Mouse (Mus musculus) urinary bladder, postnatal 4 days (tissue): ENCODE data around the gene Synrg.
A peak's percentile ranks its signal among the peaks of the same experiment; 100 is the strongest.

Experiments used
- DNase-seq, 2 experiments: peaks; one replicate each; pipeline ENCODE4 v3.0.0; 2021 to 2022; ENCODE audit warnings: low spot score in 2 of 2

Gene Synrg

GRCm38 (mm10) chr11:84040621-84041020 is 76.4 kb downstream of the Synrg start:
- DNase-seq, result no peak

- DNase-seq, result no peak
Measured at GRCm38 (mm10) chr11:84042808-84043762, 78.9 kb downstream of the Synrg start.

DNA sequence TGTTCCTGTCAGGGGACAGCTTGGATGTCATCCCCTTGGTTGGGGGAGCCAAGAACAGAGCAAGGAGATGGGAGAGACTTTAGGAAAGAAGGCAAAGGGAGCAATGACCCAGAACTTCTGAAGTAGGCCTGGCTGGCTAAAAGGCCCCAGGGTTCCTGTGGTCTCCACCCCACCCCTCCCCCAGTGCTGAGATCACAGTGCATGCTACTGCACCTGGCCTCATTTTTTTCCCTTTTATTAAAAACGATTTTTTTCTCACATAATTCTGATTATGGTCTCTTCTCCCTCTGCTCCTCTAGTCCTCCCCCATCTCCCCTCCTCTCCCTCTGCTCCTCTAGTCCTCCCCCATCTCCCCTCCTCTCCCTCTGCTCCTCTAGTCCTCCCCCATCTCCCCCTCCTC is 80.8 kb downstream of the Synrg start:
- no peak for DNase-seq

GRCm38 (mm10) chr11:84047270-84047669 is 83.0 kb downstream of the Synrg start:
- DNase-seq, result no peak

DNA sequence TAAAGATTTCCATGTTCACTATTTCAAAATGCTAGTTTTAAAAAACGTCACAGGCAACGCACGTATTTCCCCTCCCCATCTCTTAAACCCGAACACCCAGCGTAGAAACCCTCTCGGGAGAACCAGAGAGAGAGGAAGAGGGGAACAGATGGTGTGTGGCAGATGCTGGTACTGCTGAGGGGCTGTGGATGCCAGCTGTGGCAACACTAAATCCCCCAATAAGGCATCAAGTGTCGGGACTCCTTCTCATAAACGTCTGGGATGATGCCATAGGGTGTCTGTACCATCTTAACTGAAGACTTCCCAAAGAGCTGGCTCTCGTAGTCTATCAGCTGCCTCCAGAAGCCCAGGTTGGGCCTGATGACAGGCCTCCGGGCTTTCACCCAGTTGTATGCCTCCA is 84.2 kb downstream of the Synrg start:
- no peak for DNase-seq

- no peak for DNase-seq
Measured at GRCm38 (mm10) chr11:84053055-84053454, 88.8 kb downstream of the Synrg start.

GRCm38 (mm10) chr11:84053524-84054163 is 89.4 kb downstream of the Synrg start:
- DNase-seq, result no peak

GRCm38 (mm10) chr11:84057418-84057817 is 93.2 kb downstream of the Synrg start:
- DNase-seq, result no peak

DNA sequence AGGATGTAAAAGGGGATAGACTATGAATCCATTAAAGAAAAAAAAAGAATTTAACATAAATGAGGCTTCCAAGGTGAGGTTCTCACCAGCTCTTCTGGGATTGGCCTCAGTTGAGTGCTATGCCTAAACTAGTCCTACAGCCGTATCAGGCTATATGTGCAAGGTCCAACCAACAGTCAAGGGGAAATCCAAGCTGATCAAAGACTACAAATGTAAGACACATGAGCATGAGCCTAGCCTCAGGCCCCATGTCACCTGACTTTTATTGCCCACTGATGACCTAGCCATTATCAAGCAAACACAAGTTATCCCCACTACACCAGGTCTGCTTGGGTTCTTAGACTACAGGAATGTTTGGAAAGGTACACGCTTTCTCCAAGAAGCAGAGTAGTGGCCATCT is 95.6 kb downstream of the Synrg start:
- DNase-seq, result no peak

DNA sequence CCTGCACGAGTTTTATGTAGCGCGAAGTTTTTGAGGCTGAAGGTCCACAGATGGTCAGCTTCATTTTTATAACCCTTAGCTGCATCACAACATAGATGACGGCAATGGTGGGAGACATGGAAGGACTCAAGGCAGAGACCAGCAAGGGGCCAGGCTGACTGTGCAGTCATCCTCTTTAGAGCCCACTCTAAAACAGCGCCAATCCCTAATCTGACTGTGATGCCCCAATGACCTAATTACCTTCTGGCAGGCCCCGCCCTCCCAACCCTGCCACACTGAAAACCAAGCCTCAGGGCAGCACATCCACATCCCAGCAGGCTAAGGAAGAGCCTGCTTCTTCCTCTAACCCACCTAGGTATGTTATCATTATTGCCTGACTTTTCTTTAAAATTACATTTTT is 96.4 kb downstream of the Synrg start:
- no peak for DNase-seq

- no peak for DNase-seq
Measured at GRCm38 (mm10) chr11:84061881-84062280, 97.7 kb downstream of the Synrg start.

DNA sequence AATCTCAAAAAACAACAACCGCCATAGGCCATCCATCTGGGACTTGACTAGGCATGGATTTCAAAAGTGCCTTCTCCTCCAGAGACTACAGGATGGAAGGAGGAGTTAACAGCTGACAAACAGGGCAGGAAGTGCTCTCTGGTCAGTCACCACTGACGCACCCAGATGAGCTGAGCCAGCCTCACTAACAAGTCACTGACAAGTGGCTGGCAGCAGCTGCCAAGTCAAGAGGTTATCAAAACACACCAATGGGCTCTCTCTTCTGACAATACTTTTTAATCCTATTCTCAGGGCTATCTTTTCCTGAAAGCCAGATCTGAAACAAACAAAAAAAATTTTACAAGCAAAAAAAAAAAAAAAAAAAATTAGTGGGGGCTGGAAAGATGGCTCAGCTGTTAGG is 98.6 kb downstream of the Synrg start:
- DNase-seq, result no peak

- DNase-seq, result no peak
Measured at GRCm38 (mm10) chr11:84063631-84064209, 99.5 kb downstream of the Synrg start.

DNA sequence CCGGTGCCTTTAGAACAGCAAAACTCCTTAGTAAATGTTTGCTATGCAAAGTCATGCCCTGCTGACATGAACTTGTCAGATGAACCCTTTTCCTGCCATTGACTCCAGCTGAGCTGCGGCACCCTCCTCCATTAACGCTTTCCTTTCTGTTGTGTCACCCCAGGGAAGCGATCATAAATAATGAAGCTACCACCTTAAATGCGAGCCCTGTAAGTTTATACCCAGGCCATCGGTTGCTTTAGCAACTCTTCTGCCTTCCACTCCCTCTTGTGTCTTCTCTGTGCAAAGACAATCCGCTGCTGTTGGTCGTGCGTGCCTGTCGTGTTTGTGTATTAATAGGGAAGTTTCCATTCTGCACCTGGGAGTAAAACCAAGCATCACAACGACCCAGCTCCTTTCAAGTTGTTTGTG is 101.8 kb downstream of the Synrg start:
- DNase-seq, result no peak

GRCm38 (mm10) chr11:84066927-84067645 is 102.9 kb downstream of the Synrg start:
- DNase-seq, result peak in 1 of 2 experiments; percentile 63

GRCm38 (mm10) chr11:84067720-84068190 is 103.5 kb downstream of the Synrg start:
- no peak for DNase-seq

DNA sequence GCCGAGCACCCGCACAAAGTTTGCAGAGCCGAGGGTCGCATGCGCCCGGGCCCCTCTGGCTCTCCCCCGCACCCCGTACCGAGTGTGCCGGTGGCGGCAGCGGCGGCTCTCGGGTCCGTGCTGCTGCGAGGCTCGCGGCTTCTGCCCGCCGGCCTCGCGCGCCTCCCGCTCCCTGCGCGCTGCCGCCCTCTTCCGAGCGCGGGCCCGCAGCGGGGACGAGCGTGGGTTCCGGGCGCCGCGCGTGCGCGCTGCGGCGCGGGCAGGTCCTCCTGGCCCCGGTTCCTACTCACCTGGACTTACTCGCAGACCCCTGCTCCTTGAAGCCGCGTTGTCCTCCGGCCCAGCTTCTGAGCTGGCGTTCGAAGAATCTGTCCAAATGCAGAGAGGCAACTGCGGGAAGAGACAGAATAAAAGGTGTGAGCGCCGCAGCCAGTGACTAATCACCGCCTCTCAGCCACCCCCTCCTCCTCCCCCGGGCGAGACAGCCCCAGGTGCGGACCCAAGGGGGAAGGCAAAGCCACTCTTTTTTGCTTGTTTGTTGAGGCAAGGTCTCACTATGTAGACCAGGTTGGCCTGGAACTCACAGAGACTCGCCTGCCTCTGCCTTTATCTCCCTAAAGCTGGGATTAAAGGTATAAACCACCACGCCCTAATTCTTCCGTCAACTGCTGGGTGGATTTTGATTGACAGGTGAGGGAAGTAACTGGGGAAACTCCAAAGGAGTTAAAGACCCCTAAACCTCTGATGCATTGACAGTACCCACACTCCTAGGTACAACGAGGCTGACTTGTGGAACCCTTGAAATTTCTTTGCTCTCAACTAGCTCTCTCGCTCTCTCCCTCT is 104.2 kb downstream of the Synrg start:
- DNase-seq, result peak in 1 of 2 experiments; percentile 41

GRCm38 (mm10) chr11:84069034-84069370 is 104.8 kb downstream of the Synrg start, which contains the start of gene Dusp14:
Gene Dusp14 (minus strand): TSS chr11:84069261.
- no peak for DNase-seq

GRCm38 (mm10) chr11:84072904-84073651 is 108.8 kb downstream of the Synrg start:
- DNase-seq, result no peak
